ENCODE assay signal across 8 mouse cellular contexts in the genomic region with DNA sequence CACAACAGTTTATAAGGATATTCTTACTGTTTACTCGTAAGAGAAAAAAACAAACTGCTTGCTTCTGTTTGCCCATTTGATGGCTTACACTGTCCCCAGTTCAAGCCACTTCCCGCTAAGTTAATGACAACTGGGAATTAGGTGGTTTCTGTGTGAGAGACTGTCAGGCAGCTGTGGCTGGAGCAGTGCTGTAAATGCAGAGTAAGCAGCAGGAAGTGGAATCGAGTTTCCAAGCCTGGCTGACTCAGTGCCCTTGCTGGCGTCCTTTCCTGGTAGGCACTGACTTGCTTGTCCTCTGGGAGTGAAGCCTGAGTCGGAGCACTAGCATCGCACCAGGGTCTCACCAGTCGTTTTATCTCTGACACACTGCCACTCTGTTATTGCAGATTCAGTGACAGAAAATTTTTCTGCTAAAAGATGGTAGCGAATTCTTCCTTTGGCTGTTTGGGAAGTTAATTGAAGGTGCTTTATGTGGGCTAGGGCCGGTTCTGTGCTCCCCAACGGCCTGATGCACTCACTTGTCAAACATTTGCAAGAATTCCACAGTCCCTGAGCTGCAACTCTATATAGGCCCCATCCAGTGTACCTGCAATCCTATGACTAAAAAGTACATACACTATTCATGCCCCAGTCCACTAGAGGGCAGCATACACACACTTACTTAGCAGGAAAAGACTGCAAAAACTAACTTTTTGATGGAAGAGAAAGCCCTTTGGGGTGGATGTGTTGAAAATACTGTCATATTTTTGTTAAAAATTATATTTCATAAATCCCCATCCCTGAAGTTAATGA. TPM values are rescaled to one million over a fixed set of nuclear protein-coding genes. Genes with fewer than 3 reads are reported as not detected.
A peak's percentile ranks its signal among the peaks of the same experiment; 100 is the strongest.
DNase-seq lines count a peak whose midpoint lies in the region; ATAC-seq lines count a peak whose summit lies in the region.

No protein-coding gene starts in this region.

- no peaks in the 10 kb centered on the region for H3K27me3 ChIP-seq in kidney, embryonic 14.5 days (ENCODE audit: control insufficient read depth, insufficient read depth, low read length)

- H3K9ac ChIP-seq in kidney, embryonic 14.5 days (ENCODE audit: low read depth, low read length): no peak overlapping the region

- no peaks in the 10 kb centered on the region for H3K9me3 ChIP-seq in kidney, embryonic 14.5 days (ENCODE audit: control insufficient read depth, low read length)

- H3K4me1 ChIP-seq in kidney, embryonic 14.5 days (ENCODE audit: control insufficient read depth, insufficient read depth, low read length): 0 out of 2 replicates have a peak, but pooled peaks cover 3% of the 10 kb centered on the region

- H3K4me3 ChIP-seq in kidney, embryonic 14.5 days (ENCODE audit: low read length): no peak overlapping the region

- H3K4me2 ChIP-seq in kidney, embryonic 14.5 days (replicated peaks; ENCODE audit: low read depth, low read length): no peak overlapping the region

- ATAC-seq in kidney, embryonic 14.5 days (ENCODE audit: low FRiP score, low TSS enrichment): no peak

- H3K36me3 ChIP-seq in kidney, embryonic 14.5 days (ENCODE audit: control insufficient read depth, insufficient read depth, low read length): no peaks in the 10 kb centered on the region

- WGBS in kidney, embryonic 14.5 days: 41% methylated on average over 10 of the region's 10 CpGs

- DNase-seq in kidney, adult 11 months: peak; percentile 56
- peak; percentile 92 for DNase-seq in NIH3T3 (ENCODE audit: low read depth)
- peak; percentile 69 to 71 for DNase-seq in cerebellum, postnatal 14 days
- peak; percentile 24 to 31 for DNase-seq in gastrocnemius, postnatal 36 days
- peak; percentile 68 for DNase-seq in kidney, adult 9 months
- peak; percentile 72 for DNase-seq in lung, postnatal 10 days
- peak; percentile 28 for DNase-seq in retina, adult 2 months (ENCODE audit: low read depth, low spot score)

- H3K27ac ChIP-seq in kidney, embryonic 14.5 days (ENCODE audit: low read depth, low read length): no peak overlapping the region

- intact Hi-C loops in gastrocnemius, postnatal 36 days (cut with DNase I): loop anchor here (2.0 kb wide), 1 partner anchor 123 kb away; no protein-coding TSS in a partner anchor

RNA-seq across cellular contexts. Expression of gene Stx7, which starts 24.3 kb away (rescaled TPM):
- 67.8 and 95.5 TPM in 2 replicates for polyA plus RNA-seq in kidney, embryonic 14.5 days (2014; fragmentation: Nextera tagmentation; extraction: Ambion mirVana)
- total RNA-seq in gastrocnemius, postnatal 36 days (2021): 10 to 100 TPM; 21.5 to 24.3 TPM

RNA-seq across cellular contexts. Expression of gene Moxd1, which starts 49.9 kb away (rescaled TPM):
- polyA plus RNA-seq in kidney, embryonic 14.5 days (2014; fragmentation: Nextera tagmentation; extraction: Ambion mirVana): 18.1 and 29.7 TPM in 2 replicates
- under 1 TPM; 0.26 to 0.57 TPM for total RNA-seq in gastrocnemius, postnatal 36 days (2021)

Comparison
In these comparisons a context has a peak if more than half of its experiments do, and no peak if none do; other contexts are left out.
1. DNase-seq: peak in every context shown above with its lines; median percentile 92 in NIH3T3; 72 in lung, postnatal 10 days; 70 in cerebellum, postnatal 14 days; 68 in kidney, adult 9 months; 56 in kidney, adult 11 months; 28 in retina, adult 2 months; 28 in gastrocnemius, postnatal 36 days.